Mouse (Mus musculus): ENCODE results near the gene Oprd1.

Gene Oprd1

DNA sequence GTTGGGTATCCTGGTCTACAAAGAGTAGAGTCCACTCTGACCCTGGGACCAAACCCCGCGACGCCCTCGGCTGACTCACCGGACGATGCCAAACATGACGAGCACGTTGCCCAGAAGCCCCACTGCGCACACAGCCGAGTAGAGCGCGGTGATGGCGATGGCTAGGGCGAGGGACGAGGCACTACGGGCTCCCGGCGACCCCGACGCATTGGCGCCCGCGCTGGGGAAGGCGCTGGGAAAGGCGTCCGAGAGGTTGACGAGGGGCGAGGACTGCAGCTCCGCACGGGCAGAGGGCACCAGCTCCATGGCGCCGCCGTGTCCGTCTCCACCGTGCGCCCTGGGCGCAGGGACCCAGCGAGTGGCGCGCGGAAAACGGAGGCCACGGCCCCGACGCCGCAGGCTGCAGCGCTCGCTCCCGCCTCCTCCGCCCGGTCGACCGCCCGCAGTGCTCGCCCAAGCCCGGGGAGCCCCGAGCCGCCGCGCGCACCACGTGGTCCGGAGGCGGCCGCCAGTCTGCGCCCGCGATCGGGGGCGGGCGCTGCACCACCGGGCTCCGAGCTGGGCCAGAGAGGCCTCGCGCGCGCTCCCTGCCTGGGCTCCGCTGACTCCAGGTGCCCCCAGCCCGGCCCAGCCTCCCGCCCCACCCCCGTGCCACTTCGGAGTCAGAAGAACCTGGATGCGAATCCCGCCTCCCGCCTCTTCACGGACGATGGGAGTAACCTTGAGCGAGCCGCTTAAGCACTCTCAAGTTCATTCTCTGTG lies at the start of gene Oprd1:
Oprd1 (minus strand) TSS at position 407 of the 762 bp plus-strand sequence.
- DNase-seq (ENCODE audit: low spot score), result no peak

DNA sequence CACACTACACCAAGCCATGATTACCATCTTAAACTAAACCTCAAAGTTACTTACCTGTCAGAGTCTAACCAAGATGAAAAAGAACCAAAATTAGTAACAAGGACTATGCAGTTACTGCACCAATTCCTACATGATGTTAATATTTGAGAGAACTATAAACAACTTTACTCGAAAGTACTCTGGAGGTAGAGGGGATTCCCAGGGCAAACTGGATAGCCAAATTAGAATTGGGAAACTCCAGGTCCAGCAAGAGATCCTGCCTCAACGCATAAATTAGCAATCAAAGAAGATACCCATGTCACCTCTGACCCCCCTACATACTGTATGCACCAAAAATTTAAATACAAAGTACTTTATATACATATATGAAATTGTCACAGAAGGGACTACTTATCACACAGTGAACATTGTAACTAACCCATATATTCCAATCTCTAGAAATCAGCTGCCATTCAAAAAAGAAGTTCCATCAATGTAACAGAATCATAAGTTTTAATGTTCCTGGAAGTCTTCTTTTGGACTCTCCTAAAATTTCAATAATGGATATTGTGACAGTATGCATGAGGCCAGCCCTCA lies 43.6 kb upstream of the Oprd1 start:
- no peak for DNase-seq (ENCODE audit: low spot score)

DNA sequence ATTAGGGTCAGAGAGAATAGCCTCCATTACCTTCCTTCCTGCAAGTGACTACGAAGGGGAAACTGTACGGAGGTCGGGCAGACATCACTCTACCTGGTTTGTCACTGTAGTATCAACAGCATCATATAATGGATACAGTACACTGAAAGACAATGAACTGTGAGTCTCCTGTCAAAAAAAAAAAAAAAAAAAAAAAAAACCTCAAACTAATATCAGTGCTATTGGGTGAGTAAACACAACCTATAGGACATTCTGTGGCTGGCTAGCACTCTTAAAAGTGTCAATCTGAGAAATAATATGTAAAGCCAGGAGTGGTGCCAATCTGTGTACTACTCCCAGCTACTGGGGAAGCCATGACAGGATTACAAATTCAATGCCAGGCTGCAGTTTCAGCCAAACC lies 38.9 kb upstream of the Oprd1 start:
- DNase-seq (ENCODE audit: low spot score), result no peak

DNA sequence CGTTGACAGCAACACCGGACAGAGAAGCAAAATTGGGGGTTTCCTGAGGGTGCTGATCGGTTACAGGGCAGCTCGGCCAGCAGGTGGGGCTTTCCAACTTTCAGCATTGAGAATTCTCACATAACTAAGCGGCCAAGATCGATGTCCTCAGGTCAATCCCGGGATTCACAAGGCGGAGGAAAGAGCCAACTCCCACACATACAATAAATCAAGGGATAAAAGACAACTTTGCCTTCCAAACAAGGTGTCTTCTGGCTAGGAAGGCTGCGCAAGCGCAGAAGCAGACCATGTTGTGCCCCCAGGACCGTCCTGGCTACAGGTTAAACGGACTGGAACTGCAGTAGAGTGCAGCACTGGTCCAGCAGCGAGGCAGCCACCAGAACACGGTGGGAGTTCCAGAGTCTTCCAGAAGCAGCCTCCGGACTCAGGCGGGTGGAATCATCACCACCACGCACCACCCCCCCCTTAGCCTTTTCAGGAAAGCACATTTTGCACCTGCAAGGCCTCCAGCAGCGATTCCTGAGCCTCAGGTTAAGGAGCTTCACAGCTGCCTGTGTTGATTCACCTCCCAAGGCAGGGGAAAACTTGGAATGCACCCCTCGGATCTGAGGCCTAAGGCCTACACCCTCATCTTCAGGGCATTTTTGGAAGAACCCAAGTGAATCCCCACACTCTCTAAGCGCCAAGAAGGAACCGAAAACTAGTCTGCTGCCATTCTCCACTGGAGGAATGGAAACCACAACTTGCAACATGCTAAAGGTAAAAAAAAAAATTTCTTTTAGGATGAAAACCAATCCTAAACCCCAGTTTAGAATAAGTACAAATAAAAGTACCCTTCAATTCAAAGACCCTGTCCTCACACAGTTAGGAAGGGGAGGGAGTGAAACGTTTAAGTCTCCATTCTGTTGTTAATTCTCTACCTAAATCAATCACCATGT lies 37.7 kb upstream of the Oprd1 start:
- no peak for DNase-seq (ENCODE audit: low spot score)

DNA sequence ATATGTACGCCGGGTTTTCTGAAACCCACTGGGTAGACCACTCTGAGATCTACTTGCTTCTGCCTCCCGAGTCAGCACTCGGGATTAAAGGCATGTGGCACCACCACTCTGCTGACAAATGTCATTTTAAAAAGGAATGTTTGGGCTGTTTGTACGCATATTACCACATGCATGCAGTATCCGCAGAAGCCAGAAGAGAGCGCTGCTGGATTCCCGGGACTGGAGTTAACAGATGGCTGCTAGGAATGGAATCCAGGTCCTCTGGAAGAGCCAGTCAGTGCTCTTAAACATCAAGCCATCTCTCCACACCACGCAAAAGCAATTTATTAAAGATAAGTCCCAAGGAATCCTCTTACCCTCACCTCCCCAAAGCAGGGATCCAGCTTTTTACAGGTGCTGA lies 36.4 kb upstream of the Oprd1 start:
- DNase-seq (ENCODE audit: low spot score), result no peak

DNA sequence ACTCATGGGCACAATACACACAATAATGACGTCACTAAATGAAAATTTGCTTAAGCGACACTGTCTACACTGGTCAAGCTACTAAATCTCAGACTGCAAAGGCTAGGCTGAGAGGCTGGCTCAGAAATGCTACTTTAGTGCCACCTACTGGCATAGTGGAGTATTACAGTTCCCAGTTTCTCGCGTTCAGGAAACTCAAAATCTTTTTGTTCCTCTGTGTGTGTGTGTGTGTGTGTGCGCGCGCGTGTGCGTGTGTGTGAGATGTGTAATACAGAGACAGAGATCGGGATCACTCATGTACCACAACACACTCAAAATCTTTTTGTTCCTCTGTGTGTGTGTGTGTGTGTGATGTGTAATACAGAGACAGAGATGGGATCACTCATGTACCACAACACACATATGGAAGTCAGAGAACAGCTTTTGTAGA lies 34.4 kb upstream of the Oprd1 start:
- no peak for DNase-seq (ENCODE audit: low spot score)

DNA sequence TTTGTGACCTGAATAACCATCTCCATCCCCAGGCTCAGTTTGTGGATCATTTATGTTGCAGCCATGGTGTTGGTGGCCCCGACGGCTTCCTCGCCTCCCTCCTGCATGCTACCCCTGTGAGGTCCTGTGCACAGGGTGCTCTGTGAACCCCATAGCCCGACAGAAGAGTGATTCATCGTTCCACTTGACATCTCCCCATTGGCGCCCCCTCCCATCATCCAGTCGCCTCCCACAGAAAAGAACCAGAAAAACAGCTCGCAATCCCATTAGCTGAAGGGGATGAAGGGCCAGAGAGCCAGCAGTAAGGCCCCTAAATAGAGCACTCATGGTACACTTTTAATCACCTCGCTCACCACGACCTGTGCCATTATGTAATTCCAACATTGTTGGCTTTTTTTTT lies 32.2 kb upstream of the Oprd1 start:
- no peak for DNase-seq (ENCODE audit: low spot score)

DNA sequence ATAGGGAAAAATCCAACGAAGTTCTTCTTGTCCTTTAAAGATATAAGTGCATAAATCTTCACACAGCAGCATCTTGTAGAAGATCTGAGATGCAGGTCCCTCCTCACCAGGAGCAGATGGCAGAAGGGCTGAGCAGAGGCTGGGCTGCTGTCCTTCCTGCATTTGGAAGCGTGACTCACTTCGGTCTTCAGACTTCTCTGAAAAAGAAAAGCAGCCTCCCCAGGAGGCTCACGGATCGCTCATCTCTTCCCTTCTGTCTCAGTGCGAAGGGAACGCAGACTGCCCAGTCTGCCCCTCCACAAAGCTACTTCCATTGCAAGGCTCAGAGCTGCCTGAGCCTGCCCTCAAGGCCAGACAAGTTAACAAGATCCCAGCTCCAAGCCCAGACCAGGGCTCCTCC lies 26.6 kb upstream of the Oprd1 start:
- peak; percentile 45 for DNase-seq (ENCODE audit: low spot score)

DNA sequence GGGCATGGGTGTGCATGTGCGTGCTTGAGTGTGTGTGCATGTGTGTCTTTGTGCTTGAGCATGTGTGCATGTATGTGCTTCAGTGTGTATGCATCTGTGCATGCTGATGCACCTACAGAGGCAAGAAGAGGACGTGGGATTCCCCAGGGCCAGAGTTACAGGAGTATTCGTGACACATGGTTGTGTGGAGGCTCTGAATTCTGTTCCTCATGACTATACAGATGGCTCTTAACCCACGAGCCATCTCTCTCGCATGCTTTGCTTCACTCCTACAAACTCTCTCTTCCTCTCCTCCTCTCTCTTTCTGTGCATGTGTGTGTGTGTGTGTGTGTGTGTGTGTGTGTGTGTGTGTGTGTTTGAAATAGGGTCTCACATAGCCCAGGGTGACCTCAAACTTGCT lies 25.5 kb upstream of the Oprd1 start:
- no peak for DNase-seq (ENCODE audit: low spot score)

DNA sequence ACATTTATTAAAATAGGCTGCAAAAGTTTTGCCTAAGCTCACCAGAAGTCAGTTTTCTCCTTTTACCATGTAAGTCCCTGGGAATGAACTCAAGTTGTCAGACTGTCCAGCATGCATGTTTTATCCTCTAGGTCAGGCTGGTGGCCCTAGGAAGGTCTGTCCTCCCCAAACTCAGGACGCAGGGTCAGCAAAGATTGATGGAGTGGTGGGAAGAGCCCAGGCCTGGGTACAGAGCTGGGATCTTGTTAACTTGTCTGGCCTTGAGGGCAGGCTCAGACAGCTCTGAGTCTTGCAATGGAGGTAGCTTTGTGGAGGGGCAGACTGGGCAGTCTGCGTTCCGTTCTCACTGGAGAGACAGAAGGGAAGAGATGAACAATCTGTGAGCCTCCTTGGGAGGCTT lies 25.0 kb upstream of the Oprd1 start:
- DNase-seq (ENCODE audit: low spot score), result no peak

DNA sequence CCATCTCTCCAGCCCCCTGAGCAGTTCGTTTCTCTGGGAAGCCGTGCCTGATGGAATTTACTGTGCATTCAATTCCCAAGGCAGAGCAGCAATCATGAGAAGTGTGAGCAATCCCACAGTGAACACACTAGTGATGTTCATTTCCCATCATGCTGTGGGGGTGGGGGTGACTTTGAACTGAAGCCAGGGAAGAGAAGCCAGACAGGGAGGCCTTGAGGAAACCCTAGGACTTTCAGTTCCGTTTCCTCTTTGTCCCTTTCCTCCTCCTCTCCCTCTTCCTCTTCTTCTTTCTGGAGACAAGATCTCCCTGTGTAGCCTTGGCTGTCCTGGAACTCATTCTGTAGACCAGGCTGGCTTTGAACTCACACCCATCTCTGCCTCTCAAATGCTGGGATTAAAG lies 23.1 kb upstream of the Oprd1 start:
- no peak for DNase-seq (ENCODE audit: low spot score)

DNA sequence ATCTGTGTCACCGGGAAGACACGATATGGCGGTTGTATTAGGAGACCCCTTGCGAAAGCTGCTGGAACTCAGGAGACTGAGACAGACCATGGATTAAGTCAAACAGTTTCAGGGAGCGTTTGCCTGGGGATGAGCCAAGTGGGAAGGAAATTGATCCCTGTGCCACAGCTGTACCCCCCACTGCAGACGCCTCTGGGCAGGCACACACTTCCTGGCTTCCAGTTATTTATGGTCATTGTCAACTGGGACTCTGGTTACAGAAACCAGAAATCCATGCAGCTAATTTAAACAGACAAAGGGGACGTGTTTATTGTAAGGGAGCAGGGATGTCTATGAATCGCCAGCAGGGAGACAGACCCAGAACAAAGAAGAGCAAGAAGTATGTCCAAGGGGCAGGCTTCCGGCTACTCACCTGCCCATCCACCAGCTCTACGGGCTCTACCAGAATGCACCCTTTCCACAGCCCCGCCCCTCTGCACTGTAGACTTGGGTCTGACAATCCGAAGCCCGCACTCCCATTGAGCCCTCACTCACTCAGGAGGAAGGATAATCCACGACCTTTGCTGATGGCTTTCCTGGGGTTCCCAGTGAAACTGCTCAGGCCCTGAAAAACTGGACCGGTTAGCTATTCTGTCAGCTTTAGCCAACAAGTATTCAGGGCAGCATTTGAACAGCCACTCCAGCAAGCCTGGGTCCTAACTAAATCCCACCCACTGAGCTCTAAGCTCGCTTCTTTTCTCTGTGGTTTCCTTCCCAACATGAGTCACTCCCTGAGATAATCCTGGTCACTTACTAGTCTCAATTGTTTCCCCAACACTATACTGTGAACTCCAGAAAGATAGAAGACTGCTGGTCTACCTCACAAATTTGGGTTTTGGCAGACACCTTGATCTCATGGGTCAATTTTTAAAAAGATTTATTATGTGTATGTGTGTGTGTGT lies 22.3 kb upstream of the Oprd1 start:
- no peak for DNase-seq (ENCODE audit: low spot score)

DNA sequence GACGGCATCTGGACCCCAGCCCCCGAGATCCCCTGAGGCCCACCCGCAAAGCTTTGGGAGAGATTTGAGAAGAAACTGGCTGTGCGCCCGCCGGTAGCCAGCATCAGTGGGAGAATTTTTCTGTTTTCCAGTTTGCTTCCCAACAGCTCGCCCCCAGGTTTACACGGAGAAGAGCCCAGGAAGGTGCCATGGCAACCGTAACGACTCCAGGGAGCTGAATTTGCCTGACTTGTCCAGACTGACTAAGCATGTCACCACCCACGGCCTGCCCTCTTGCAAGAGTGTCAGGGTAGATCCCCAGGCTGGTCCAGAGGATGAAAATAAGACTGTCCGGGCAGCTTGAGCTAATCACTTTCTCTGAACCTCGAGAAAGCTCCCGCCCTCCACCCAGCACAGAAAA lies 21.4 kb upstream of the Oprd1 start:
- DNase-seq (ENCODE audit: low spot score), result no peak

DNA sequence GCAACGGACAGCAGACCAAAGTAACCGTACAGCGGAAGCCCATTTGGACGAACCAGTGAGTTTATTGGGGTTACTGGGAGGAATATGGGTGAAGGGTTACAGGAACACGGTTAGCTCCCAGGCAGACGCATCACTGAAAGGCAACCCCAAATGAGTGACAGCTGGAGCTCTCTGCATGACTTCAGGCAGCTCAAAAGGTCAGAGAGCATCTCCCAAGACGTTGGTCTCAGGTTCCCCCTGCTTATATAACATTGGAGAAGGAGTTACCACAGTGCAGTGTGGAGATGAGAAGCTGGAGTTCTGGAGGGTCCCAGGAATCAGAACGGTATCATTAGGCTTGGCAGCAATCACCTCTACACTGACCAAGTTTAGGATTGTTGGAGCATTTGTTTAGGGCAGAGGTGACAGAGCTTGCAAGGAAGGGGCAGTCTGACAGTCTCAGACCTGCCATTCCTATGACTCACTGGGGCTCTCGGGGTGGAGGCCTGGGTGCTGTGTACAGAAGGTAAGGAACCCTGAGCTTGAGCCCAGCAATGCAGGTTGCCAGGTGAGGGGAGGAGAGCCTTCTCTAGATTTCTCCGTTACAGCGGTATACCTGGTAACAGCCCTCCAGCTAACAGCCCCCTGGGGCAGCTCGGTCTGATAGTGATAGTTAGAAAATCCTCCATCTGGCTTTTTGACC lies 12.8 kb upstream of the Oprd1 start:
- DNase-seq (ENCODE audit: low spot score), result no peak

DNA sequence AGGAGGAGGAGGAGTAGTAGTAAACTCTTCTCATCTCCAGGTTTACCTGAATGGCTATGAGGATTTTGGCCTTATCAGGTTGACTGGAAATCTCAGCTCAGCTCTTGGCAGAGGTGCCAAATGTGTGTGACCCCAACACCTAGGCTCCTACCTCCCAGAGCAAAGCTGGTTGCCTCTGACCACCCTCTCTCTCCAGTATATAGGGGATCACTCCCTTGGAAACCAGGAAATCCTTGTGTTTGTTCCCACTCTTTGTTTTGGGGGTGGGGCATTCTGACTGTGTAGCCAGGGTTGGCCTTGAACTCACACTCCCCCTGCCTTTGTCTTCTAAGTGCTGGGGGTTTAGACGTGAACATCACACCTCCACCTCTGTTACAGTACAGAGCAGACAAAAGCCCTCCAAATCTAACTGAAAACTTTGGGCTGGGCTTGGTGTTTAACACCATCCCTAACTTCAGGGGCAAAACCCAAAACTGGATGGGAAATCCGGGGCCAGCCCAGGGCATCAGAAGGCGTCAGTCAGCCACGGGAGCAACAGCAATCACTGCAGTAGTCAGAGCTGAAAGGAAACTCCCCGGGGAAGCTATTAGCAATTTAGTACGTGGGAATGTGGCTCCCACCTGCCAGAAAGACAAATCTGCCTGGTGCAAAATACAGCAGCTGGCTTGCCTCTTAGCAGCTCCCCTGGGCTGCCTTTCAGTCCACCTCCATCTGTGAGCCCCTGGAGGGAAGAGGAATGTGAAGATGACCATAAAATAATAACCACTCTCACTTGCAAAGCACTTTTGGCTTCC lies 10.8 kb upstream of the Oprd1 start:
- DNase-seq (ENCODE audit: low spot score), result no peak

DNA sequence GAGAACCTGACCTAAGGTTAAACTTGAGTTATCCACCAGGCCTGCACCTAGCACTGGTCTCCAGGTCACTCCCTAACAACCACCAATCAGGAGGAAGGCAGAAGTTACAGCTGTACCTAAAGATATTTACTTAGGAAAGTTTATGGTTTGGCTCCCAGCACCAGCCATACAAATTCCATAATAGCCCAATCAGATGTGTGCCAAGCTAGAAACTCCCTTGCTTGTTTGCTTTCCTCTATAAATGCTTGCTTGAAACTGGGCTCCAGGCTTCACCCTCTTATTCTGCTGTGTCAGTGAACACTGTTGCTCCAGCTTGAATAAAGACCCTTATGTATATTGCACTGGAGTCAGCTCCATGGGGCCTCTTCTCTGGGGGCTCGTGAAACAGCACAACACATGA lies 7.4 kb upstream of the Oprd1 start:
- DNase-seq (ENCODE audit: low spot score), result no peak

DNA sequence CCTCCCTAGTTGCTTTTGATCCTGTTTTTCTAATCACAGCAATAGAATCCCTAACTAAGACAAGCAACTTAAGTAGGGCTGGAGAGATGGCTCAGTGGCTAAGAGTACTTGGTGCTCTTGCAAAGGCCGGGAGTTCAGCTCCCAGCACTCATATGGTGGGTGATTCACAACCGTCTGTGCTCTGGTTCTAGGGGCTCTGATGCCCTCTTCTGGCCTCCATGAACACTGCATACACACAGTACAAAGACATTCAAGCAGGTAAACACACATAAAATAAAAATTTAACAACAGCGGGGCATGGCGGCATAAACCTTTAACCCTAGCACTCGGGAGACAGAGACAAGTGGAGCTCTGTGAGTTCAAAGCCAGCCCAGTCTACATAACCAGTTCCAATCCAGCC lies 1.9 kb upstream of the Oprd1 start:
- DNase-seq (ENCODE audit: low spot score), result no peak

DNA sequence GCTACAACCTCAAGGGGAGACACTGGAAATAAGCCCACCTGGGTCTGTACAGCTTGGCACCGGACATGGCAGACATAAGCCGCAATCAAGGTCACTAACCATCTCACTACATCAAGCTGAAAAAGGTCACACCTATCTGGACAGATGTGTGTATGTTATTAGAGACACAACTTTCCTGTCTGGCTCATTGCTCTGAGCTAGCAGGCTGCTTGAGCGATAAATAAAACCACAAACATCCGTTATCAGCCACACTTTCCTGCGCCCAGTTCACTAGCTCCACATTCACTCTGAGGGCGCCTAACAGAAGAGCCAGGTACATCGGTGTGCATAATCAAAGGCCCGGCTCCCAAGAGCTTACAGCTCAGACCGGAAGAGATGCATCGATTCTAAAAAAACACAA lies 806 bp upstream of the Oprd1 start:
- no peak for DNase-seq (ENCODE audit: low spot score)

DNA sequence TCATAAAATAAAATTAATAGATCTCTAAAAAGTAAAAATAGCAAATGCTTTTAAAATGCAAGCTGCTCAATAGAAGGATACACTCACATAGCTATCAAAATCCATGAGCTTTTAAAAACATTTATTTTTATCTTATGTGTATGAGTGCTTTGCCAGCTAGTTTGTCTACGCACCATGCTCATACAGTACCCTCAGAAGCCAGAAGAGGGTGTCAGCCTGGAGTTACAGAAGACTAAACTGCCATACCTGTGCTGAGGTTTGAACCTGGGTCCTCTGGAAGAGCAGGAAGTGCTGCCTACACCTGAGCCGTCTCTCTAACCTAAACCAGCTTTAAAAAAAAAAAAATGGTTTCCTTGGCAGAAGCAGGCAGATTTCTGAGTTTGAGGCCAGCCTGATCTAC lies 5.6 kb downstream of the Oprd1 start:
- DNase-seq (ENCODE audit: low spot score), result no peak

DNA sequence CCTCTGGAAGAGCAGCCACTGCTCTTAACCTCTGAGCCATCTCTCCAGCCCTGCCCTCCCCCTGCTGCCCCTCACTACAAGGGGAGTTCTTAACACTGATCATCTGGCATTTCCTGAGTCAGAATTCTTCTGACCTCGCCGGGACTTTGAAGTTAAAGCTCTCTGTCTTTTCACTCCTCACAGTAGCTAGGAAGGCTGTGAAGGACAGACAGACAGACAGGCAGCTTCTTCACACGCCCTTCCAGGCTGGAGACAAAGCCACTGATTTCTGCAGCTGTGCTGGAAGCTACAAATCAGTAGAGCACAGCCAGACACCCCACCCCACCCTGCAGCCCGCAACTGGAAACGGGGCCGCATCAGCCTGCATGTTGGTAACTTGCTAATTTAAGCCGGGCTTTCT lies 7.3 kb downstream of the Oprd1 start:
- DNase-seq (ENCODE audit: low spot score), result no peak
